Mouse (Mus musculus): ENCODE results near the gene Endou.

- TF ChIP-seq CTCF (IDR thresholded peaks at IDR 0.05; ENCODE audit: insufficient read depth, low read depth, low read length) (no peak), POLR2A (IDR thresholded peaks at IDR 0.05; ENCODE audit: insufficient read depth, low read depth, low read length) (no peak)
These were observed 7.8 kb upstream of the Endou start for GRCm38 (mm10) chr15:97738923-97739322.
